Mouse (Mus musculus) inflammation-experienced regulatory T-cells, adult 6 months (primary cell): ENCODE data around the gene Hecw2. TPM values are rescaled to one million over a fixed set of nuclear protein-coding genes. Genes with fewer than 3 reads are reported as not detected.
A peak's percentile ranks its signal among the peaks of the same experiment; 100 is the strongest.

Experiments
- ATAC-seq: one replicate; pipeline ENCODE4 v1.8.0; 2017
- polyA plus RNA-seq, 3 experiments: library from polyadenylated mRNA; unstranded; fragments of 100-300 nt; shearing (Covaris generic); gene quantifications; one replicate each; pipeline ENCODE4 v1.2.1; 2017

Gene Hecw2
- polyA plus RNA-seq, 3 experiments from 2014 or later, result 0.17 TPM; not detected in 2

GRCm38 (mm10) chr1:53775036-53775435 is 419.9 kb downstream of the Hecw2 start:
- no peak for ATAC-seq

GRCm38 (mm10) chr1:53774571-53774970 is 420.4 kb downstream of the Hecw2 start:
- no peak for ATAC-seq

DNA sequence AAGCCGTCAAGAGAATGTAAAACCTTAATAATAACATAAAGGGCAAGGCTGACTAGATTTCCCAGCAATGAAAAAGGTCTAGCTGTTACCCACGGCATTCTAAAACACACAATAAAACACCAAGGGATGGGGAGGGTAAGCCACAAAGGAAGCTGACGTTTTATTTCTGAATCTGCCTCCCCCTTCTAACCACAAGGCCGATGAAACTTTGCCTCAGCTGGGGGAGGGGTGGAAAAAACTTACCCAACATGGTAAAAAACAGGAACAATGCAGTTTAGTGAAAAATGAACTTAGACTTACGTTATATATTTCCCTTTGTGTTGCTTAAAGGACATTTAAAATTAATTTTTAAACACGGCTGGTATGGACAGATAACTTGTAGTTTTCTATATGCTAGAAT is 421.0 kb downstream of the Hecw2 start:
- ATAC-seq, result peak; percentile 79

DNA sequence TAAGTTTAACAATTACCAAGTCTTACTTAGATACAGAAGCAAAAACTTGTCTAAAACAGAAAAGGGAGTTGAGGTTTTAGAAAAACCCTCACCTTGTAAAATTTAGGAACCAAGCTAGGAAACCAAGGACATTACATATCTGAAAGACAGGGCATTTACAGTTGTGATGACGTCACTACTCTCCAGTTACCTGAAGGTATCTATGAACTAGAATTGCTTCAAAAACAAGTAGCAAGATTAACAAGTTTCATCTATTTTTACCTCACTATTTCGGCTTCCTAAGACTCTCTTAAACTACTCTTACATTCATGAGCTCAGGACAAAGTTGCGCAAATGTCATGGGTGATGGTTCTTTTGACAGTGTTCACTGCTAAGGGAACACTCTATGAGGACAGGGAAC is 422.0 kb downstream of the Hecw2 start:
- peak; percentile 13 for ATAC-seq

- ATAC-seq, result no peak
These were observed 423.5 kb downstream of the Hecw2 start for GRCm38 (mm10) chr1:53771476-53771875.

DNA sequence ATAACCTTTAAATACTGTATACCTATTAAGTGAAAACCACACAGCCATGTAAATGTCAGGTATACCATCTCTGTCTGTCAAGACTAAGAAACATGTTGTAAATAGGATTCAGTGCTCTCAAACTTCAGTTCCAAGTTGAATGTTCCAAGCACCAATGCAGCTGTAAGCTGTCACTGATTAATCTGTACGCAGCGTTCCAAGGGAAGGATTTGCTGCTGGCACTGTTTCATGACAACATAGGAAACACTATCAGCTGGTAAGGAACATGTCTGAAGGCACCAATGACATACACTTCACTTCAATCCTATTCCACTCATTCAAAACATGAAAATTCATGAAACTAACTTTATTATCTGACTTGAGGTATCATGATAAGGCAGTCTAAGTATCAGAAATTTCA is 428.9 kb downstream of the Hecw2 start:
- no peak for ATAC-seq

- ATAC-seq, result no peak
These were observed 437.7 kb downstream of the Hecw2 start for GRCm38 (mm10) chr1:53757316-53757715.

Other genes with a start within 250 kb of the Hecw2 start
- under 1 TPM in 1 of 3 experiments, not detected in 2; 0.24 TPM for gene Ccdc150, start 55.5 kb upstream of the Hecw2 start, polyA plus RNA-seq
- 10 to 100 TPM; 15.3 to 18.9 (median 18.7) TPM for gene Gtf3c3, start 243.8 kb upstream of the Hecw2 start, polyA plus RNA-seq